Comparison of ENCODE assay signal across 18 mouse cellular contexts in the genomic region with DNA sequence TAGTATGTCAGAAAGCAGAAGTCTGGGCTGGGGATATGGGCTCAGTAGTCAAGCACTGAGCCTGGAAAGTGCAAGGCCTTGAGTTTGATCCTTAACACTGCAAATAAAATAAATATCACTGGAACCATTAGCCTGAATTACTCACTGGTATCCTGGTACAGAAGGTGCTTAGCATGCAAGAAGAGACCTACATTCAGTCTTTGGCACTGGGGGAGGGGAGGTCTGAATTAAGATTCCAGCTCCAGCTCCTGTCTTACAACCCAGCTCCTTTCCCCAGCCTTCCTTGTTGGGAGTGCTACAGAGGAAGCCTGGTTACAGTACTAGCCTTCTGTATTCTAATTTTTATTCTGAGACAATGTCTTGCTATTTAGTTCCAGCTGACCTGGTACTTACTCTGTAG. TPM values are rescaled to one million over a fixed set of nuclear protein-coding genes. Genes with fewer than 3 reads are reported as not detected.
A peak's percentile ranks its signal among the peaks of the same experiment; 100 is the strongest.
DNase-seq lines count a peak whose midpoint lies in the region; TF ChIP-seq lines count a peak whose summit lies in the region.
"Had no signal": no experiment of that assay in that cellular context is flagged by ENCODE, and none has a peak within 500 bp of the region (broad histone marks: within the 10 kb centered on the region; RNA-seq: fewer than 3 reads in every experiment).

No protein-coding gene starts in this region.

- H3K27ac ChIP-seq in layer of hippocampus, adult 2 months: peak overlapping the region; percentile 33; the same call in 1 of the 2 replicates
- H3K27ac ChIP-seq: embryonic facial prominence, embryonic 10.5 days; embryonic facial prominence, embryonic 12.5 days; forebrain, embryonic 13.5 days; forebrain, embryonic 15.5 days had no signal

- H3K4me3 ChIP-seq in layer of hippocampus, adult 2 months: no peak overlapping the region
- H3K4me3 ChIP-seq: embryonic facial prominence, embryonic 10.5 days; embryonic facial prominence, embryonic 12.5 days; forebrain, embryonic 13.5 days; forebrain, embryonic 15.5 days had no signal

- DNase-seq in adrenal gland, adult (ENCODE audit: inconsistent age in 2 of 2, low spot score in 1 of 2): peak; percentile 39 to 56
- no peak for DNase-seq in adrenal gland, postnatal 14 days
- no peak for DNase-seq in layer of hippocampus, adult 2 months (ENCODE audit: low spot score in 2 of 2)
- no peak for DNase-seq in layer of hippocampus, postnatal 36 days
- DNase-seq in right cerebral cortex, postnatal 10 days (ENCODE audit: low spot score in 2 of 2): peak; percentile 44 to 57
- no peak for DNase-seq in right cerebral cortex, postnatal 14 days
- DNase-seq in spleen, postnatal 10 days (ENCODE audit: low spot score in 2 of 2): no peak
- DNase-seq: adrenal gland, adult 8-10 months; adrenal gland, postnatal 25 days; B cell, adult 2 months; cerebellum, adult 11-12 months; cerebellum, adult 2 months; cerebellum, postnatal 25 days; forebrain, postnatal 0 days had no signal

- no peak for TF ChIP-seq CTCF in layer of hippocampus, adult 2 months (conservative IDR thresholded peaks at IDR 0.05)

RNA-seq across cellular contexts. Expression of a gene that starts 3.8 kb away (rescaled TPM):
- total RNA-seq in adrenal gland, postnatal 14 days (2021): 95.5 and 95.9 TPM in 2 replicates
- total RNA-seq in layer of hippocampus, adult 2 months (2021): 10 to 100 TPM; 91.1 to 92.8 TPM
- 10 to 100 TPM; 86.2 to 93.8 TPM for total RNA-seq in layer of hippocampus, postnatal 36 days (2021)

Comparison
In these comparisons a context has a peak if more than half of its experiments do, and no peak if none do; other contexts are left out.
1. DNase-seq: peak in adrenal gland, adult (2 of 2) and right cerebral cortex, postnatal 10 days (2 of 2); none in adrenal gland, postnatal 14 days (single experiment), layer of hippocampus, adult 2 months (0 of 2), layer of hippocampus, postnatal 36 days (0 of 2), right cerebral cortex, postnatal 14 days (single experiment) and spleen, postnatal 10 days (0 of 2).